Mouse (Mus musculus) Patski (cell line): ENCODE measurements around the gene Otud5. TPM values are rescaled to one million over a fixed set of nuclear protein-coding genes. Genes with fewer than 3 reads are reported as not detected.

ENCODE experiments used
- ATAC-seq: fragments of 100-300 bp; one replicate; pipeline ENCODE4 v1.8.0; 2021
- CTCF ChIA-PET: fragments of 350-600 bp; sonication (Branson Sonifier 250); formaldehyde crosslinking; loops from one replicate; lab custom pipeline; 2022; ENCODE audit warnings: inconsistent platforms; lab: Charles Lee
- POLR2A ChIA-PET: fragments of 350-600 bp; sonication (Branson Sonifier 250); formaldehyde crosslinking; loops from one replicate; lab custom pipeline; 2022; ENCODE audit warnings: antibody characterized with exemption, inconsistent platforms; lab: Charles Lee
- DNase-seq: peaks from one replicate; pipeline ENCODE4 v3.0.0-alpha.2; 2011; ENCODE audit warnings: low read depth, low spot score
- H3K27me3 ChIP-seq: fragments of 371-371 bp; one replicate; pipeline ENCODE4 v1.5.1; 2021
- CTCF ChIP-seq: fragments of 100-300 bp; IDR thresholded peaks from one replicate; pipeline ENCODE4 v1.5.1; 2021
- in situ Hi-C: fragments of 300-500 bp; cut with MboI; formaldehyde crosslinking; loops from 3 replicates; pipeline ENCODE4 v1.11.1; 2018; ENCODE audit warnings: low pct_unique_long_range_greater_than_20kb, mixed read lengths
- polyA plus RNA-seq: library from polyadenylated mRNA; unstranded; gene quantifications from one replicate; pipeline ENCODE4 v1.2.3, GENCODE M21; 2021

The Otud5 gene
- polyA plus RNA-seq, 1 experiment from 2014 or later: 83.0 TPM

DNA sequence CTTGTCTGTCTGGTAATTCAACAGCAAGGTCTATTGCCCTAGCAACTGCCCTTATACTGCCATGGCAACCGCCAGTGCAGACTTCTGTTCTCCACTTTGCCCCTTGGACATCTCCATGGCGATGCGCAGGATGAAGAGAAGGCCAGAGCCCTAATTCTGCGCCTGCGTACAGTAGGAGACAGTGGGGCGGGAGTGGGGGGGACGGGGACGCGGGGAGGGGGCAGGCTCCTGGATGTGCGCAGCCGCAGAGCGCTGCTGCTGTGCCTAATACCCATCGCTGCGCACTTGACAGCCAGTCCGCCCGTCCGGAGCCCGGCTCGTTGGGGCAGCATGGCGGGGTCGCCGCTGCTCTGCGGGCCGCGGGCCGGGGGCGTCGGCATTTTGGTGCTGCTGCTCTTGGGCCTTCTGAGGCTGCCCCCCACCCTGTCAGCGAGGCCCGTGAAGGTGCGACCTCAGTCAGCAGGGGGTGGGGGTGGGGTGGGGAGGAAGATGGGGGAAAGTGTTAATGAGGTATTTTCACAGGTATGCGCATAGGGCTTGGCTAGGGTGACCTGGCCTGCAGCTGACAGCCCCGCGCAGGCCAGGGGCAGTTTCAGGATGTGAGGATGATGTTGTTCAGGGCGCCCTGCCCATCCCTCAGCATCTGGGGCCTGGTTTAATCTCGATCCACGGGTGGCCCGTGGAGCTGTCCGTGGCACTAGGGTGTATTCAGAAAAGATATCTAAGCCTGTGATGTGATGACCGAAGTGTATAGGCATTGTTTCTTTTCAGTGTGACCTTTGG, 78.6 kb downstream of the Otud5 start, which contains the start of gene Pcsk1n:
Gene Pcsk1n, plus strand, starts transcription at position 222 of the 783 bp plus-strand sequence.
- H3K27me3 ChIP-seq: peaks cover 24% of the 10 kb centered on the region
- no peak for TF ChIP-seq CTCF
- ChIA-PET POLR2A (no interaction called here), CTCF (no interaction called here)
- ATAC-seq: no peak
- DNase-seq: no peak
- in situ Hi-C loops: no loop called here

DNA sequence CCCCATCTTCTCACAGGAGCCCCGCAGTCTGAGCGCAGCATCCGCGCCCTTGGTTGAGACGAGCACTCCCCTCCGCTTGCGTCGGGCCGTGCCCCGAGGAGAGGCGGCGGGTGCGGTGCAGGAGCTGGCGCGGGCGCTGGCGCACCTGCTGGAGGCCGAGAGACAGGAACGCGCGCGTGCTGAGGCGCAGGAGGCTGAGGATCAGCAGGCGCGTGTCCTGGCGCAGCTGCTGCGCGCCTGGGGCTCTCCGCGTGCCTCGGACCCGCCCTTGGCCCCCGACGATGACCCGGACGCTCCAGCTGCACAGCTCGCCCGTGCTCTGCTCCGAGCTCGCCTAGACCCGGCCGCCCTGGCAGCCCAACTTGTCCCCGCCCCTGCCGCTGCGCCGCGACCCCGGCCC, 80.9 kb downstream of the Otud5 start:
- in situ Hi-C loops: no loop called here
- POLR2A ChIA-PET: no interaction called here
- CTCF ChIA-PET: no interaction called here
- TF ChIP-seq CTCF: no peak
- no peak for DNase-seq
- no peak for ATAC-seq
- peaks cover 34% of the 10 kb centered on the region for H3K27me3 ChIP-seq

Other genes with a start within 250 kb of the Otud5 start
- 38.4 TPM for gene Ccdc22, start 235.8 kb upstream of the Otud5 start, polyA plus RNA-seq
- not detected for gene Cacna1f, start 234.3 kb upstream of the Otud5 start, polyA plus RNA-seq
- gene Syp, start 202.9 kb upstream of the Otud5 start, polyA plus RNA-seq: 1.1 TPM
- gene Prickle3, start 184.1 kb upstream of the Otud5 start, polyA plus RNA-seq: 0.05 TPM
- 124 TPM for gene Plp2, start 170.0 kb upstream of the Otud5 start, polyA plus RNA-seq
- gene Magix, start 160.1 kb upstream of the Otud5 start, polyA plus RNA-seq: 0.06 TPM
- gene Gpkow, start 144.2 kb upstream of the Otud5 start, polyA plus RNA-seq: 36.4 TPM
- 53.9 TPM for gene Wdr45, start 127.0 kb upstream of the Otud5 start, polyA plus RNA-seq
- gene Gm45208, start 119.1 kb upstream of the Otud5 start, polyA plus RNA-seq: not detected
- gene Praf2, start 112.9 kb upstream of the Otud5 start, polyA plus RNA-seq: 58.7 TPM
- 19.6 TPM for gene Ccdc120, start 90.5 kb upstream of the Otud5 start, polyA plus RNA-seq
- 53.5 TPM for gene Tfe3, start 78.8 kb upstream of the Otud5 start, polyA plus RNA-seq
- gene Gripap1, start 51.6 kb upstream of the Otud5 start, polyA plus RNA-seq: 63.2 TPM
- gene Kcnd1, start 19.1 kb upstream of the Otud5 start, polyA plus RNA-seq: 4.5 TPM
- 11.6 TPM for gene Pim2, start 36.9 kb downstream of the Otud5 start, polyA plus RNA-seq
- gene Slc35a2, start 42.7 kb downstream of the Otud5 start, polyA plus RNA-seq: 52.7 TPM
- gene Pqbp1, start 57.9 kb downstream of the Otud5 start, polyA plus RNA-seq: 71.3 TPM
- gene Timm17b, start 58.0 kb downstream of the Otud5 start, polyA plus RNA-seq: 57.1 TPM
- gene Gm10491, start 66.5 kb downstream of the Otud5 start, polyA plus RNA-seq: not detected
- gene Gm10490, start 68.2 kb downstream of the Otud5 start, polyA plus RNA-seq: not detected
- gene Pcsk1n, start 78.5 kb downstream of the Otud5 start, polyA plus RNA-seq: not detected
- not detected for gene Eras, start 87.2 kb downstream of the Otud5 start, polyA plus RNA-seq
- 159 TPM for gene Hdac6, start 106.5 kb downstream of the Otud5 start, polyA plus RNA-seq
- not detected for gene Gata1, start 136.7 kb downstream of the Otud5 start, polyA plus RNA-seq
- 3.2 TPM for gene Glod5, start 177.1 kb downstream of the Otud5 start, polyA plus RNA-seq
- 31.9 TPM for gene Suv39h1, start 233.4 kb downstream of the Otud5 start, polyA plus RNA-seq
- 0.10 TPM for gene Was, start 249.1 kb downstream of the Otud5 start, polyA plus RNA-seq